25 mouse cellular contexts compared by ENCODE assay signal in genomic region chr13:102011965-102012364, GRCm38 (mm10).
DNase-seq lines count a peak whose midpoint lies in the region; ATAC-seq and TF ChIP-seq lines count a peak whose summit lies in the region.
"Had no signal": no experiment of that assay in that cellular context is flagged by ENCODE, and none has a peak within 500 bp of the region (broad histone marks: within the 10 kb centered on the region; RNA-seq: fewer than 3 reads in every experiment).

No protein-coding gene starts in this region.

- no peak for TF ChIP-seq EP300 in lung, postnatal 0 days (IDR thresholded peaks at IDR 0.05)

- no peak overlapping the region for H3K4me2 ChIP-seq in lung, postnatal 0 days (replicated peaks; ENCODE audit: low read depth, low read length)
- H3K4me2 ChIP-seq: embryonic facial prominence, embryonic 13.5 days; embryonic facial prominence, embryonic 15.5 days; forebrain, embryonic 12.5 days had no signal

- H3K9ac ChIP-seq in lung, postnatal 0 days (replicated peaks; ENCODE audit: low read depth): no peak overlapping the region
- H3K9ac ChIP-seq: embryonic facial prominence, embryonic 13.5 days; embryonic facial prominence, embryonic 15.5 days; forebrain, embryonic 12.5 days had no signal

- no peak for TF ChIP-seq POLR2A in lung, adult 2 months (IDR thresholded peaks at IDR 0.05; ENCODE audit: borderline replicate concordance, extremely low read depth, low read depth, low read length)

- no peak overlapping the region for H3K27ac ChIP-seq in lung, postnatal 0 days (ENCODE audit: low read length)
- H3K27ac ChIP-seq: embryonic facial prominence, embryonic 13.5 days; embryonic facial prominence, embryonic 15.5 days; forebrain, embryonic 10.5 days; forebrain, embryonic 12.5 days had no signal

- H3K4me3 ChIP-seq in lung, postnatal 0 days (ENCODE audit: low read depth, low read length): no peak overlapping the region
- no peak overlapping the region for H3K4me3 ChIP-seq in lung, adult 2 months (replicated peaks; ENCODE audit: extremely low read depth, low read depth, low read length)
- H3K4me3 ChIP-seq: embryonic facial prominence, embryonic 13.5 days; embryonic facial prominence, embryonic 15.5 days; erythroblast, embryonic 14.5 days; forebrain, embryonic 10.5 days; forebrain, embryonic 12.5 days had no signal

- no peaks in the 10 kb centered on the region for H3K9me3 ChIP-seq in lung, postnatal 0 days (ENCODE audit: low read length)
- H3K9me3 ChIP-seq: embryonic facial prominence, embryonic 13.5 days; embryonic facial prominence, embryonic 15.5 days; forebrain, embryonic 10.5 days; forebrain, embryonic 12.5 days had no signal

- H3K4me1 ChIP-seq in lung, postnatal 0 days (ENCODE audit: insufficient read depth, low read depth, low read length): no peaks in the 10 kb centered on the region
- H3K4me1 ChIP-seq in lung, adult 2 months (ENCODE audit: control insufficient read depth, insufficient read depth, low read length): no peaks in the 10 kb centered on the region
- H3K4me1 ChIP-seq: embryonic facial prominence, embryonic 13.5 days; embryonic facial prominence, embryonic 15.5 days; forebrain, embryonic 10.5 days; forebrain, embryonic 12.5 days had no signal

- no peaks in the 10 kb centered on the region for H3K27me3 ChIP-seq in lung, postnatal 0 days (replicated peaks; ENCODE audit: insufficient read depth, low read length)
- H3K27me3 ChIP-seq: embryonic facial prominence, embryonic 13.5 days; embryonic facial prominence, embryonic 15.5 days; forebrain, embryonic 12.5 days had no signal

- no peaks in the 10 kb centered on the region for H3K36me3 ChIP-seq in lung, postnatal 0 days (ENCODE audit: insufficient read depth, low read length)
- H3K36me3 ChIP-seq: embryonic facial prominence, embryonic 13.5 days; embryonic facial prominence, embryonic 15.5 days; forebrain, embryonic 10.5 days; forebrain, embryonic 12.5 days had no signal

- DNase-seq in lung, postnatal 0 days (ENCODE audit: low spot score): peak; percentile 39
- DNase-seq in lung, adult 2 months: no peak
- peak; percentile 13 for DNase-seq in testis, postnatal 14 days (ENCODE audit: low spot score)
- DNase-seq in testis, postnatal 10 days (ENCODE audit: low spot score): no peak
- DNase-seq in fat pad, adult 2 months (ENCODE audit: extremely low read depth, low read depth, low spot score): peak; percentile 93
- DNase-seq in skeletal muscle tissue, adult 2 months (ENCODE audit: low read depth, low spot score): peak; percentile 30
- no peak for DNase-seq in gastrocnemius, postnatal 25 days
- DNase-seq in adrenal gland, adult 2 months: no peak
- DNase-seq: adrenal gland, adult 8-10 months; adrenal gland, postnatal 14 days; adrenal gland, postnatal 36 days; cerebellum, adult 11 months; cerebellum, adult 18-20 months; cerebellum, adult 8-10 months; cerebellum, adult 9-11 months; cerebellum, postnatal 14 days; cerebellum, postnatal 36 days; embryo, embryonic 11 days had no signal

- no peak for TF ChIP-seq CTCF in lung, postnatal 0 days (IDR thresholded peaks at IDR 0.05)
- TF ChIP-seq CTCF in lung, adult 2 months (IDR thresholded peaks at IDR 0.05; ENCODE audit: insufficient read depth, low read length): no peak

- WGBS in lung, postnatal 0 days: 59% methylated on average over 2 of the region's 2 CpGs
- 58% methylated on average over 2 of the region's 2 CpGs for WGBS in lung, adult 2 months

- ATAC-seq in lung, postnatal 0 days: no peak; the same call in 1 of the 2 replicates
- ATAC-seq: forebrain, embryonic 14.5 days; forebrain, embryonic 16.5 days had no signal

Comparison
In these comparisons a context has a peak if more than half of its experiments do, and no peak if none do; other contexts are left out.
1. DNase-seq: peak in lung, postnatal 0 days (single experiment), testis, postnatal 14 days (single experiment), fat pad, adult 2 months (single experiment) and skeletal muscle tissue, adult 2 months (single experiment); none in lung, adult 2 months (single experiment), testis, postnatal 10 days (single experiment), gastrocnemius, postnatal 25 days (single experiment) and adrenal gland, adult 2 months (single experiment).